Mouse (Mus musculus) brain, embryonic 14.5 days (tissue): ENCODE measurements at regions not wholly inside any gene's neighbourhood (a gene's known extent, or its start where the extent isn't known, plus 50 kb on each side); places are given as distances from the start of the nearest gene placed in this dataset.

Experiments
- CTCF ChIP-seq: fragments of 200-500 bp; IDR thresholded peaks from 2 replicates; pipeline ENCODE4 v1.5.1; 2012; ENCODE audit warnings: inconsistent platforms, mild to moderate bottlenecking, moderate library complexity, borderline replicate concordance; ENCODE audit not compliant: insufficient read depth, insufficient read length; ENCODE audit errors: extremely low read depth
- POLR2A ChIP-seq: fragments of 200-500 bp; IDR thresholded peaks from 2 replicates; pipeline ENCODE4 v1.6.1; 2012; ENCODE audit warnings: mild to moderate bottlenecking, inconsistent platforms, borderline replicate concordance; ENCODE audit not compliant: poor library complexity, insufficient read depth, insufficient read length, severe bottlenecking; ENCODE audit errors: extremely low read depth

DNA sequence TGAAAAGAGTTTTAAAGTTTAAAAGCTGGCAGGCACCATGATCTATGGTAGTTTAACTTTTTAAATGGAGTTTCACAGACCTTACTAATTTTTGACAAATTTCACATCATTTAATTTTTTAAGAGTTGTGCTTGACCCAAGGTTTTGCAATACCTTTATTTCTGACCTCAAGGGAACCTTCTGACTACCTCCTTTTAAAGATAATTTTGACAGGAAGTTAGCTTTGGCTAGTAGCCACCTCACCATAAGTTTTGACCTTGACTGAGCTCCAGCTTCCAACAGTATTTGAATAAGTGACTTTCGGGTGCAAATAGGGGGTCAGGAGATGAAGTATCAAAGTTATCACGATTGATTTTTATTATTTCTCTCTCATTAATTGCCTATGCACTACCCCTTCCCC lies 149.9 kb downstream of the Rpl36a-ps1 start:
- no peak for TF ChIP-seq POLR2A
- TF ChIP-seq CTCF: no peak
